Mouse (Mus musculus): Measurements from ENCODE around the gene Psg16.

Gene Psg16

DNA sequence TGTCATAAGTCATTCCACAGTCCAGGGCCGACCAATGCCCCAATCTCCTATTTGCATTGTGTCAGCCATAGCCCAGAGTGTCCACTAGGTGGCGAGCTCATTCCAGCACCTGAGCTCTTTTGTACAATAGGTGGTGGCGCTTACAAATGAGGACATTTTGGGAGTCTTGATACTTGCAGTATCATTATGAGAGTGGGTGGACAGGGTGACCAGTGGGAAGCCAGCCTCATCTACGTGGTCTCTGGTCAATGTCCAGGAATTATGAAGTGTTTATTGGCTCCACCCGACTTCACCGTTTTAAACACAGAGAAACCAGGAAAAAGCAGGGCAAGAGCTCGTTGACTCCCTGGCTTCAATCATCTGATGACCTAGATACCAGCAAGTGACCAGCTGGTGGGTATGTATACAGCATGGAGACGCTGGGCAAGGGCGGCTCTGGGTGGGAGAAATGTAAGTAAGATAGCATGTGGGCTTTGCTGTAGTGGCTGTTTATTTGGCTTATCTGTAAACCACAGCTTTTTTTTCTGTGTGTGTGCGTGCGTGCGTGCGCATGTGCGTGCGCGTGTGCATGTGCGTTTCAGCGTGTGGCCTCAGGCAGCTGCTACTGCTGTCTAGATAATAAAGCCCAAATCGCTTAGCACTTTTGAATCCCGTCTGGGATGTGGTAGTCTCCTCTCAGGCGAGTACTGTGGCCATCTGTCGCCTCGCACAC, at the start of gene Psg16:
Psg16 (plus strand) TSS at position 137 of the 712 bp plus-strand sequence.
- DNase-seq (ENCODE audit: low spot score), result no peak

- DNase-seq (ENCODE audit: low spot score), result no peak
Measured at GRCm38 (mm10) chr7:17024141-17024540, 49.7 kb upstream of the Psg16 start.

GRCm38 (mm10) chr7:17024814-17025504, 48.9 kb upstream of the Psg16 start:
- no peak for DNase-seq (ENCODE audit: low spot score)

DNA sequence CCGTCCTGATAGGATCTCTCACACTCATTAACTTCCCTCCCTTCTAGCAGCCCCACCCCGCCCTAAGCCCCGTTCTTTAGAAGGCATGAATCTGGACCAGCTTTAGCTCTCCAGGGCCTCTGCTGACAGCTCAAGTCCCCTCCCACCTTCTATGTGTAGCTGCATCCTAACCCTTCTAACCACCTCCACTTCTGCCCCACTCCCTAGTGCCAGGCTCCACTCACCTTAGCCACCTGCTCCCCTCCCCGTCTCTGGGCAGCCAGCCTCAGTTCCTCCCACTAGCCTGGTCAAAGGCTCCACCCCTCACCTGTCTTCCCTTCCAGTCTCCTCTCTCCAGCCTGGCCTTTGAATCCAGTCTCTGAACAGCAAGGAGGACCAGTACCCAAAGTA, 48.3 kb upstream of the Psg16 start:
- DNase-seq (ENCODE audit: low spot score), result no peak

- no peak for DNase-seq (ENCODE audit: low spot score)
Measured at GRCm38 (mm10) chr7:17025896-17026622, 47.8 kb upstream of the Psg16 start.

GRCm38 (mm10) chr7:17026710-17027587, 46.9 kb upstream of the Psg16 start:
- DNase-seq (ENCODE audit: low spot score), result no peak

DNA sequence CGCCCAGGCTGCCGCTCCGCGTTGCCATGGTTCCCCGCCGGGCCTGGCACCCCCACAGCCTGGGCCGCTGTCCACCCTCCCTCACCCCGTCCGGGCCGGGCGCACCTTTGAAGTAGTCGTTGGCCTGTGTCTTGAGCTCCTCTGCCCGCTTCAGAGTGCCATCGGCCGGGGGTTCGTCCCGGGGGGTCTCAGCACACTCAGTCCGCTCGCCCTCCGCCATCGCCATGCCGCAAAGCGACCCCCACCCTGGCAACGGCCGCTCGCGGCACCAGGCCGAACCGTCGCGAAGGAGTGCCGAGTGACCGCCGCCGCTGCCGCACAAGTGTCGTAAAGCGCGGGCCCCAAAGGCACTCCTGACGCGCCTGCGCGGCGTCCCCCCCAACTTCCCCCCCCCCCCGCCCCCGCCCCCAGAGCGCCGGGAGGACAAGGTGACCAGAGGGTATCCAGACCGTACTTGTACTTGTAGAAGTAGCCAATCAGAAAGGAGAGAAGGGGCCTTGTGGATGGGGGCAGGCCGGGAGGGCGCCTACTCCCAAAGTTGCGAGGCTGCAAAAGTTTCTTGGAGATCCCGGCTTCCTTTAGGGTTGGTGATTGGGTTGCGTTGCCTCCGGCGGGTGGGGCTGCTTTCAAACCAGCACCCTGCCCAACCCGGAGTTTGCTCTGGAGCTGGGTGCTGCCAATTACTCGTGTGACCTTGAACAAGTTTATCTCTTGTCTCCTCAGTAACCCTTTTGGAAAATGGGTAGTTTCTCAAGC, 46.1 kb upstream of the Psg16 start, which contains the start of gene Ppp5c:
Ppp5c (minus strand) TSS at position 337 of the 756 bp plus-strand sequence.
- peak; percentile 90 for DNase-seq (ENCODE audit: low spot score)

GRCm38 (mm10) chr7:17028923-17029322, 44.9 kb upstream of the Psg16 start:
- DNase-seq (ENCODE audit: low spot score), result no peak

- no peak for DNase-seq (ENCODE audit: low spot score)
Measured at GRCm38 (mm10) chr7:17030239-17030638, 43.6 kb upstream of the Psg16 start.

- DNase-seq (ENCODE audit: low spot score), result no peak
Measured at GRCm38 (mm10) chr7:17038018-17038695, 35.7 kb upstream of the Psg16 start.

- no peak for DNase-seq (ENCODE audit: low spot score)
Measured at GRCm38 (mm10) chr7:17039373-17039772, 34.5 kb upstream of the Psg16 start.

- DNase-seq (ENCODE audit: low spot score), result no peak
Measured at GRCm38 (mm10) chr7:17045743-17046142, 28.1 kb upstream of the Psg16 start.

- no peak for DNase-seq (ENCODE audit: low spot score)
Measured at GRCm38 (mm10) chr7:17047041-17047682, 26.7 kb upstream of the Psg16 start.

- DNase-seq (ENCODE audit: low spot score), result no peak
Measured at GRCm38 (mm10) chr7:17048431-17049190, 25.2 kb upstream of the Psg16 start.

DNA sequence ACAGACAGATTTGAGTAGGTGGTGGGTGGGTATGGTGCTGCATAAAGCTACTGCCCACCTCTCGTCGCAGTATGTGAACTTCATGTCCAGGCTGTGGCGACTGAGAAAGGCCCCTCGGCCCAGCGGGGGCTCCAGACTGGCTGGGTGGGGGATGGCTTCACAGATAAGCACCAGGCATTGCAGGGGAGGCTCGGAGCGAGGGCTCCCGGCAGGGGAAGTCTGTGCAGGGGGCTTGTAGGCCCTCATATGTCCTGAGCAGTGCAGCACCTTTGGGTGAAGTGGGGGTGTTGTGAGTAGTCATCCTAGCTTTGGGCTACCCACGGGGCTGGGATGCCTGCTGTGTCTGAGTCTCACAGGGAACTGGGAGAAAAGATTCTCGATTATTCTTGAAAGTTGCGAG, 23.3 kb upstream of the Psg16 start:
- DNase-seq (ENCODE audit: low spot score), result no peak

- no peak for DNase-seq (ENCODE audit: low spot score)
Measured at GRCm38 (mm10) chr7:17050933-17051594, 22.8 kb upstream of the Psg16 start.

- no peak for DNase-seq (ENCODE audit: low spot score)
Measured at GRCm38 (mm10) chr7:17054325-17054989, 19.4 kb upstream of the Psg16 start.

DNA sequence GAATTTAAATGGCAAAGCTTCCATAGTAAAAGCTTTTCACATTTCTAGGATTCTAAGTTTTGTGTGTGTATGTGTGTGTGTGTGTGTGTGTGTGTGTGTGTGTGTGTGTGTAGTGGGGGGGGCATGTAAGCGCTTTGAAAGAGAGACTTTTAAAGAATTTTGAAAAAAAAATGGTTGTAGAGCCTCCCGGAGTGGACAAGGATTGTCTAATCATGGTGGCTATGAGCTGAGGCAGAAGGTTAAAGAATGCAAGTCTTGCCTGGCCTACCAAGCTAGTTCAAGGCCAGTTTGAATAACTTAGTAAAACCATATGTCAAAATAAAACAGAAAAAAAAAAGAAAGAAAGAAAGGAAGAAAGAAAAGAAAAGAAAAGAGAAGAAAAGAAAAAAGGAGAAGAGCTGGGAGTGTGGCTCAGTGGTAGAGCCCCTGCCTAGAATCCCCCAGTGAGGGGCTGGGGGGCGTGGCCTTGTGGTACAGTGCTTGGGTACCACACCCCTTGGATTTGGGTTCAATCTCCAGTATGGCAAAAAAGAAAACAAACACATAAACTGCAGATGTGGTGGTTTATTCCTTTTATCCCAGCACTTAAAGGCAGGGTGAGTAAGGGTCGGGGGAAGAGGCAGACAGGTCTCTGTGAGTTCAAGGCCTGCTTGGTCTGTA, 18.4 kb upstream of the Psg16 start:
- DNase-seq (ENCODE audit: low spot score), result no peak
